Mouse (Mus musculus): ENCODE measurements around the gene Nav2. TPM values are rescaled to one million over a fixed set of nuclear protein-coding genes. Genes with fewer than 3 reads are reported as not detected.

Gene Nav2
- polyA plus RNA-seq, 1 experiment = 38.5 TPM

- Histone ChIP-seq H3K4me1 (ENCODE audit: control insufficient read depth, insufficient read depth, low read length) (no peaks in the 10 kb centered on the region), H3K27ac (ENCODE audit: insufficient read depth, low read length) (no peak overlapping the region), H3K4me3 (ENCODE audit: insufficient read depth, low read length) (no peak overlapping the region)
- TF ChIP-seq CTCF (IDR thresholded peaks at IDR 0.05; ENCODE audit: extremely low read depth, insufficient read depth, low read length) (no peak), POLR2A (IDR thresholded peaks at IDR 0.05; ENCODE audit: extremely low read depth, insufficient read depth, low read length) (no peak)
Observed at GRCm38 (mm10) chr7:49066828-49067227, 158.3 kb downstream of the Nav2 start.

GRCm38 (mm10) chr7:49069396-49069961 is 161.0 kb downstream of the Nav2 start:
- TF ChIP-seq CTCF (IDR thresholded peaks at IDR 0.05; ENCODE audit: extremely low read depth, insufficient read depth, low read length) (no peak), POLR2A (IDR thresholded peaks at IDR 0.05; ENCODE audit: extremely low read depth, insufficient read depth, low read length) (no peak)
- Histone ChIP-seq H3K4me3 (ENCODE audit: insufficient read depth, low read length) (no peak overlapping the region), H3K4me1 (ENCODE audit: control insufficient read depth, insufficient read depth, low read length) (no peaks in the 10 kb centered on the region)

GRCm38 (mm10) chr7:49070621-49071020 is 162.1 kb downstream of the Nav2 start:
- H3K27ac ChIP-seq (ENCODE audit: insufficient read depth, low read length) = no peak overlapping the region
- peaks cover 2% of the 10 kb centered on the region for H3K4me1 ChIP-seq (ENCODE audit: control insufficient read depth, insufficient read depth, low read length)
- no peak overlapping the region for H3K4me3 ChIP-seq (ENCODE audit: insufficient read depth, low read length)
- no peak for TF ChIP-seq CTCF (IDR thresholded peaks at IDR 0.05; ENCODE audit: extremely low read depth, insufficient read depth, low read length)
- no peak for TF ChIP-seq POLR2A (IDR thresholded peaks at IDR 0.05; ENCODE audit: extremely low read depth, insufficient read depth, low read length)

More at GRCm38 (mm10) chr7:49069396-49069961, 161.0 kb downstream of the Nav2 start:
- H3K27ac ChIP-seq (ENCODE audit: insufficient read depth, low read length) = no peak overlapping the region

- no peak overlapping the region for H3K4me3 ChIP-seq (ENCODE audit: insufficient read depth, low read length)
- no peak overlapping the region for H3K27ac ChIP-seq (ENCODE audit: insufficient read depth, low read length)
- no peak for TF ChIP-seq POLR2A (IDR thresholded peaks at IDR 0.05; ENCODE audit: extremely low read depth, insufficient read depth, low read length)
- no peak for TF ChIP-seq CTCF (IDR thresholded peaks at IDR 0.05; ENCODE audit: extremely low read depth, insufficient read depth, low read length)
- H3K4me1 ChIP-seq (ENCODE audit: control insufficient read depth, insufficient read depth, low read length) = peaks cover 5% of the 10 kb centered on the region
Observed at GRCm38 (mm10) chr7:49071141-49071567, 162.6 kb downstream of the Nav2 start.

GRCm38 (mm10) chr7:49075333-49075934 is 166.9 kb downstream of the Nav2 start:
- no peak overlapping the region for H3K4me3 ChIP-seq (ENCODE audit: insufficient read depth, low read length)
- H3K4me1 ChIP-seq (ENCODE audit: control insufficient read depth, insufficient read depth, low read length) = peaks cover 8% of the 10 kb centered on the region
- H3K27ac ChIP-seq (ENCODE audit: insufficient read depth, low read length) = no peak overlapping the region
- no peak for TF ChIP-seq POLR2A (IDR thresholded peaks at IDR 0.05; ENCODE audit: extremely low read depth, insufficient read depth, low read length)
- TF ChIP-seq CTCF (IDR thresholded peaks at IDR 0.05; ENCODE audit: extremely low read depth, insufficient read depth, low read length) = no peak

- TF ChIP-seq POLR2A (IDR thresholded peaks at IDR 0.05; ENCODE audit: extremely low read depth, insufficient read depth, low read length) (no peak), CTCF (IDR thresholded peaks at IDR 0.05; ENCODE audit: extremely low read depth, insufficient read depth, low read length) (no peak)
- Histone ChIP-seq H3K4me1 (ENCODE audit: control insufficient read depth, insufficient read depth, low read length) (peaks cover 8% of the 10 kb centered on the region), H3K4me3 (ENCODE audit: insufficient read depth, low read length) (no peak overlapping the region), H3K27ac (ENCODE audit: insufficient read depth, low read length) (no peak overlapping the region)
Observed at GRCm38 (mm10) chr7:49076283-49076694, 167.8 kb downstream of the Nav2 start.

- Histone ChIP-seq H3K4me1 (ENCODE audit: control insufficient read depth, insufficient read depth, low read length) (peaks cover 10% of the 10 kb centered on the region), H3K4me3 (ENCODE audit: insufficient read depth, low read length) (no peak overlapping the region), H3K27ac (ENCODE audit: insufficient read depth, low read length) (no peak overlapping the region)
- TF ChIP-seq POLR2A (IDR thresholded peaks at IDR 0.05; ENCODE audit: extremely low read depth, insufficient read depth, low read length) = no peak
- TF ChIP-seq CTCF (IDR thresholded peaks at IDR 0.05; ENCODE audit: extremely low read depth, insufficient read depth, low read length) = no peak
Observed at GRCm38 (mm10) chr7:49078930-49079329, 170.4 kb downstream of the Nav2 start.

- Histone ChIP-seq H3K27ac (ENCODE audit: insufficient read depth, low read length) (no peak overlapping the region), H3K4me1 (ENCODE audit: control insufficient read depth, insufficient read depth, low read length) (peaks cover 7% of the 10 kb centered on the region)
- TF ChIP-seq CTCF (IDR thresholded peaks at IDR 0.05; ENCODE audit: extremely low read depth, insufficient read depth, low read length) = no peak
- TF ChIP-seq POLR2A (IDR thresholded peaks at IDR 0.05; ENCODE audit: extremely low read depth, insufficient read depth, low read length) = no peak
Observed at GRCm38 (mm10) chr7:49082585-49083165, 174.2 kb downstream of the Nav2 start.

GRCm38 (mm10) chr7:49084768-49085167 is 176.3 kb downstream of the Nav2 start:
- Histone ChIP-seq H3K4me3 (ENCODE audit: insufficient read depth, low read length) (no peak overlapping the region), H3K4me1 (ENCODE audit: control insufficient read depth, insufficient read depth, low read length) (peaks cover 7% of the 10 kb centered on the region), H3K27ac (ENCODE audit: insufficient read depth, low read length) (no peak overlapping the region)
- TF ChIP-seq CTCF (IDR thresholded peaks at IDR 0.05; ENCODE audit: extremely low read depth, insufficient read depth, low read length) (no peak), POLR2A (IDR thresholded peaks at IDR 0.05; ENCODE audit: extremely low read depth, insufficient read depth, low read length) (no peak)

More at GRCm38 (mm10) chr7:49082585-49083165, 174.2 kb downstream of the Nav2 start:
- no peak overlapping the region for H3K4me3 ChIP-seq (ENCODE audit: insufficient read depth, low read length)

GRCm38 (mm10) chr7:49085759-49086158 is 177.2 kb downstream of the Nav2 start:
- no peak for TF ChIP-seq CTCF (IDR thresholded peaks at IDR 0.05; ENCODE audit: extremely low read depth, insufficient read depth, low read length)
- no peak for TF ChIP-seq POLR2A (IDR thresholded peaks at IDR 0.05; ENCODE audit: extremely low read depth, insufficient read depth, low read length)
- Histone ChIP-seq H3K4me3 (ENCODE audit: insufficient read depth, low read length) (no peak overlapping the region), H3K4me1 (ENCODE audit: control insufficient read depth, insufficient read depth, low read length) (peaks cover 7% of the 10 kb centered on the region), H3K27ac (ENCODE audit: insufficient read depth, low read length) (no peak overlapping the region)

All from cortical plate, adult 2 months (tissue).